Mouse (Mus musculus): ENCODE measurements around the gene Gm6358. TPM values are rescaled to one million over a fixed set of nuclear protein-coding genes. Genes with fewer than 3 reads are reported as not detected.

Gm6358 gene
- polyA plus RNA-seq (2012; rRNA removed) = not detected in 2 replicates

DNA sequence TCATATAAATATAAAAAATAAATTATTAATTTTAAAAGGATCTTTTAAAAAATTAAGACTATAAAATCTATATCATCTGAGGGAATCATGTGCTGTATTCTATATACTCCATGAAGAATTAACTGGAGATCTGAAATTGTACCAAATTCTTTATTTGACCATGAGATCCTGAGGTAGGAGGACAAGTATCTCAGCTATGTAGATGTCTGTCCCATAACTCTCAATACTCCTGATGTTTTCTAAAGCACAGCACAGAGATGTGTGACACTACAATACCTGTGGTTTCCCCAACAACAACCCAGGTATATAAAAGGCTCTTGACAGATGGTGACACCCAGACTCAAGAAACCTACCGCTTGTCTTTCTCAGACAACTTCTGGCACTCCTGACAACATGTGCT, at the start of gene Gm6358:
Gm6358 (plus strand) TSS at position 301 of the 400 bp plus-strand sequence.

DNA sequence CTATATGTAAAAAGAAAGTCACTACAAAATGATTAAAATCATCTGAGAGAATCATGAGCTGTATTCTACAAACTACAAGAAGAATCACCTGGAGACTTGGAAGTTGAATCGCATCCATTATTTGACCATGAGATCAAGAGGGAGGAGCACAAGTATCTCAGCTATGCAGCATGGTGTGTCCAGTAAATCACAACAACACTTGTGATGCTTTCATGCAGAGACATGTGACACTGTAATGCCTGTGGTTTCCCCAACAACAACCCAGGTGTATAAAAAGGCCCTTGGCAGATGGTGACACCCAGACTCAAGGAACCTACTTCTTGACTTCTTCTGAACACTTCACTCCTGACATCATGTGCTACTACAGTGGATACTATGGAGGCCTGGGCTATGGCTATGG, 10.1 kb downstream of the Gm6358 start, which contains the start of gene Gm10061:
Gm10061 (plus strand) TSS at position 301 of the 400 bp plus-strand sequence.

DNA sequence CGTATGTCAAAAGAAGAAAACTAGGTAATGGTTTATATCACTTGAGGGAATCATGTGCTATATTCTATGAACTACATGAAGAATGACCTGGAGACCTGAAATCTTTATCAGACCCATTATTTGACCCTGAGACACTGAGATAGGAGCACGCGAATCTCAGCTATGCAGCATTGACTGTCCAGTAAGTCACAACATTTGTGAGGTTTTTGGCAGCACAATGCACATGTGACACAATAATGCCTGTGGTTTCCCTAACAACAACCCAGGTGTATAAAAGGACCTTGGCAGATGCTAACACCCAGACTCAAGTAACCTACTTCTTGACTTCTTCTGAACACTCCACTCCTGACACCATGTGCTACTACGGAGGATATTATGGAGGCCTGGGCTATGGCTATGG, 17.0 kb downstream of the Gm6358 start, which contains the start of gene Gm9789:
Gm9789 (plus strand) TSS at position 301 of the 400 bp plus-strand sequence.

DNA sequence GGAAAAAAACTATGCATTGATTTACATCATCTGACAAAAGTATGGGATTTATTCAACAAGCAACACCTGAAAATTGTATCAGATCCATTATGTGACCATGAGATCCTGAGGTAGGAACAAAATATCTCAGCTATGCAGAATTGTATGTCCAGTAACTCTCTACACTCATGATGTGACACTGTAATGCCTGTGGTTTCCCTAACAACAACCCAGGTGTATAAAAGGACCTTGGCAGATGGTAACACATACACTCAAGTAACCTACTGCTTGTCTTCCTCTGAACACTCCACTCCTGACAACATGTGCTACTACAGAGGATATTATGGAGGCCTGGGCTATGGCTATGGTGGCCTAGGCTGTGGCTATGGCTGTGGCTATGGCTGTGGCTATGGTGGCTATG, 28.5 kb downstream of the Gm6358 start, which contains the start of gene Gm7735:
Gm7735 (plus strand) TSS at position 301 of the 400 bp plus-strand sequence.

DNA sequence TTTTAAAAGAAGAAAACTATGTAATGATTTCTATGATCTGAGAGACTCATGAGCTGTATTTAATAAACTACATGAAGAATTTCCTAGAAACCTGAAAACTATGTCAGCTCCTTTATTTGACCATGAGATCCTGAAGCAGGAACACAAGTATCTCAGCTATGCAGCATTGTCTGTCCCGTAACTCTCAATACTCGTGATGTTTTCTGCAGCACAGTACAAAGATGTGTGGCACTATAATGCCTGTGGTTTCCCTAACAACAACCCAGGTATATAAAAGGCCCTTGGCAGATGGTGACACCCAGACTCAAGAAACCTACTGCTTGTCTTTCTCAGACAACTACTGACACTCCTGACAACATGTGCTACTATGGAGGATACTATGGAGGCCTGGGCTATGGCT, 33.8 kb downstream of the Gm6358 start, which contains the start of gene 1110057P08Rik:
1110057P08Rik (plus strand) TSS at position 301 of the 400 bp plus-strand sequence.

Other genes starting within 250 kb of the Gm6358 start
- gene Krtap19-5, start 244.4 kb upstream of the Gm6358 start, polyA plus RNA-seq (2012; rRNA removed) = not detected in 2 replicates
- gene Krtap19-9b, start 208.6 kb upstream of the Gm6358 start, polyA plus RNA-seq (2012; rRNA removed) = not detected in 2 replicates
- gene Krtap16-3, start 178.0 kb upstream of the Gm6358 start, polyA plus RNA-seq (2012; rRNA removed) = not detected in 2 replicates
- not detected in 2 replicates for gene Krtap22-2, start 130.1 kb upstream of the Gm6358 start, polyA plus RNA-seq (2012; rRNA removed)
- gene Gm10229, start 125.6 kb upstream of the Gm6358 start, polyA plus RNA-seq (2012; rRNA removed) = not detected in 2 replicates
- not detected in 2 replicates for gene Krtap6-1, start 109.2 kb upstream of the Gm6358 start, polyA plus RNA-seq (2012; rRNA removed)
- gene Gm10228, start 99.4 kb upstream of the Gm6358 start, polyA plus RNA-seq (2012; rRNA removed) = not detected in 2 replicates
- not detected in 2 replicates for gene Krtap6-5, start 93.0 kb upstream of the Gm6358 start, polyA plus RNA-seq (2012; rRNA removed)
- not detected in 2 replicates for gene 1110025L11Rik, start 76.8 kb upstream of the Gm6358 start, polyA plus RNA-seq (2012; rRNA removed)
- gene Krtap6-3, start 56.8 kb upstream of the Gm6358 start, polyA plus RNA-seq (2012; rRNA removed) = not detected in 2 replicates
- not detected in 2 replicates for gene Gm10061, start 10.2 kb downstream of the Gm6358 start, polyA plus RNA-seq (2012; rRNA removed)
- not detected in 2 replicates for gene Gm9789, start 17.1 kb downstream of the Gm6358 start, polyA plus RNA-seq (2012; rRNA removed)
- gene Gm7735, start 28.6 kb downstream of the Gm6358 start, polyA plus RNA-seq (2012; rRNA removed) = not detected in 2 replicates
- gene 1110057P08Rik, start 33.9 kb downstream of the Gm6358 start, polyA plus RNA-seq (2012; rRNA removed) = not detected in 2 replicates
- gene Krtap20-2, start 65.0 kb downstream of the Gm6358 start, polyA plus RNA-seq (2012; rRNA removed) = not detected in 2 replicates

All from central nervous system, embryonic 11.5 days (tissue).